Mouse (Mus musculus) heart, embryonic 13.5 days (tissue): ENCODE measurements around the gene Tlx3. TPM values are rescaled to one million over a fixed set of nuclear protein-coding genes. Genes with fewer than 3 reads are reported as not detected.

Experiments used
- ATAC-seq: fragments of 200-750 bp; cut with Nextera tagmentation; 2 replicates; pipeline ENCODE4 v1.8.0; 2017; ENCODE audit warnings: moderate TSS enrichment; ENCODE audit not compliant: insufficient number of reproducible peaks, low FRiP score, low TSS enrichment; ENCODE audit errors: extremely low read depth
- H3K27ac ChIP-seq: fragments of 300-500 bp; sonication (generic); replicated peaks from 2 replicates; pipeline ENCODE4 v1.5.1; 2015; ENCODE audit warnings: moderate library complexity, mild to moderate bottlenecking, inconsistent platforms
- H3K27me3 ChIP-seq: fragments of 300-500 bp; sonication (generic); replicated peaks from 2 replicates; pipeline ENCODE4 v1.6.1; 2015; ENCODE audit warnings: mild to moderate bottlenecking, inconsistent platforms
- H3K36me3 ChIP-seq: fragments of 300-500 bp; sonication (generic); 2 replicates; pipeline ENCODE4 v1.6.1; 2015; ENCODE audit warnings: mild to moderate bottlenecking, inconsistent platforms
- H3K4me1 ChIP-seq: fragments of 300-500 bp; sonication (generic); 2 replicates; pipeline ENCODE4 v1.6.1; 2015; ENCODE audit warnings: inconsistent platforms
- H3K4me2 ChIP-seq: fragments of 300-500 bp; sonication (generic); 2 replicates; pipeline ENCODE4 v1.6.1; 2015; ENCODE audit warnings: inconsistent platforms, mild to moderate bottlenecking, moderate library complexity
- H3K4me3 ChIP-seq: fragments of 300-500 bp; sonication (generic); 2 replicates; pipeline ENCODE4 v1.5.1; 2015; ENCODE audit warnings: moderate library complexity, mild to moderate bottlenecking, inconsistent platforms
- H3K9ac ChIP-seq: fragments of 300-500 bp; sonication (generic); 2 replicates; pipeline ENCODE4 v1.6.1; 2015; ENCODE audit warnings: inconsistent platforms, mild to moderate bottlenecking, moderate library complexity
- H3K9me3 ChIP-seq: fragments of 300-500 bp; sonication (generic); 2 replicates; pipeline ENCODE4 v1.6.1; 2016; ENCODE audit warnings: inconsistent platforms
- WGBS: fragments of 180-500 bp; shearing (Covaris S2); methylation state at CpG from one replicate; pipeline ENCODE4 v1.1.7; 2015; ENCODE audit warnings: mixed read lengths; 5-methylcytosine and 5-hydroxymethylcytosine counted together
- polyA plus RNA-seq: library from polyadenylated mRNA; unstranded; fragments of >200 nt; fragmentation: Nextera tagmentation; extraction: Ambion mirVana; gene quantifications from 2 replicates; pipeline ENCODE4 v1.2.1, GENCODE M21; 2015

Gene Tlx3
- polyA plus RNA-seq, 1 experiment from 2014 or later = not detected

GRCm38 (mm10) chr11:33162211-33162997 is 41.0 kb downstream of the Tlx3 start:
- H3K27me3 ChIP-seq = peaks cover 2% of the 10 kb centered on the region; the same call in 1 of the 2 replicates
- no peaks in the 10 kb centered on the region for H3K9me3 ChIP-seq
- peaks cover 22% of the 10 kb centered on the region for H3K4me1 ChIP-seq
- peak overlapping the region; percentile 88 for H3K27ac ChIP-seq
- peak overlapping the region; percentile 99 for H3K4me3 ChIP-seq
- H3K36me3 ChIP-seq = peaks cover 40% of the 10 kb centered on the region
- 1% methylated on average over 53 of the region's 53 CpGs for WGBS
- ATAC-seq = peak; percentile 51
- H3K9ac ChIP-seq = peak overlapping the region; percentile 97
- H3K4me2 ChIP-seq = peak overlapping the region; percentile 77

DNA sequence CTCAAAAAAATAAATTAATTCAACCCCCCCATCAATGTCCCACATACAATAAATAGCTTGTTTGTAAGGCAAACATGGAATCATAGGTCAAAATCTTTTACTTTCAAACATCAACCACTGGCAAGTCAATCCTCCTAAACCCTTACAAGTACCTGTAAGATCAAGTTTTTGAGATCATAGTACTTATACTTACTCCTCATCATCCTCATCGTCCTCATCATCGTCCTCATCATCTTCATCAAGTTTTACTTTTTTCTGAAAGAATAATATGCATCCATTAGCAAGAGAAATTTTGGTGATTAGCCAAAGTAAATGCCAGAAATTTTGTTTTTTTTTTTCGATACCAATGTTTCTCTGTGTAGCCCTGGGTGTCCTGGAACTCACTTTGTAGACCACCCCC is 43.6 kb downstream of the Tlx3 start:
- Histone ChIP-seq H3K27me3 (no peaks in the 10 kb centered on the region), H3K4me2 (no peak overlapping the region), H3K9me3 (no peaks in the 10 kb centered on the region), H3K4me3 (no peak overlapping the region), H3K9ac (no peak overlapping the region), H3K4me1 (peaks cover 22% of the 10 kb centered on the region), H3K36me3 (peaks cover 64% of the 10 kb centered on the region), H3K27ac (no peak overlapping the region)
- 91% methylated on average over 3 of the region's 3 CpGs for WGBS
- no peak for ATAC-seq

GRCm38 (mm10) chr11:33157453-33158196 is 45.8 kb downstream of the Tlx3 start:
- no peaks in the 10 kb centered on the region for H3K27me3 ChIP-seq
- H3K4me1 ChIP-seq = peaks cover 17% of the 10 kb centered on the region
- H3K4me2 ChIP-seq = no peak overlapping the region
- H3K36me3 ChIP-seq = peaks cover 84% of the 10 kb centered on the region
- H3K4me3 ChIP-seq = no peak overlapping the region
- H3K9ac ChIP-seq = no peak overlapping the region
- H3K9me3 ChIP-seq = no peaks in the 10 kb centered on the region
- no peak for ATAC-seq
- 70% methylated on average over 2 of the region's 2 CpGs for WGBS
- H3K27ac ChIP-seq = no peak overlapping the region

- H3K27me3 ChIP-seq = no peaks in the 10 kb centered on the region
- H3K36me3 ChIP-seq = peaks cover 94% of the 10 kb centered on the region
- 86% methylated on average over 4 of the region's 4 CpGs for WGBS
- no peak overlapping the region for H3K4me3 ChIP-seq
- no peak overlapping the region for H3K9ac ChIP-seq
- ATAC-seq = no peak
- no peaks in the 10 kb centered on the region for H3K9me3 ChIP-seq
- H3K27ac ChIP-seq = no peak overlapping the region
- no peak overlapping the region for H3K4me2 ChIP-seq
- H3K4me1 ChIP-seq = peaks cover 17% of the 10 kb centered on the region
Observed at GRCm38 (mm10) chr11:33156436-33157015, 46.9 kb downstream of the Tlx3 start.

DNA sequence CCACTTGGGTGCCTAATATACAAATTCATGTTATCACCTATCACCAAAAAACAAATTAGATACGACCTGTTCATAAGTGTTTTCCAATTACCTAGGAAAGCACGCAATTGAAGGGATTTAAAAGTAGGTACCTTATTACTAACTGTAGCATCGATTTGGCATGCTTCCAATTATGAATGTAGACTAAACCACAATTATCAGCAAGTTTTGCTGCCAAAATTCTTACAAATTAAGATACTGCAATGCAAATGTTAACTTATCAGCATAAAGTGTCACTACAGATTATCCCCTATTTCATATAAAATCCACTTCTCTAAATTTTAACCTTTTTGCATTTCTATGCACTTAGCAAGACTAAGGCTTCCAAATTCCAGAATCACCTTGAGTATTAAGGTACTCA is 48.9 kb downstream of the Tlx3 start:
- peaks cover 94% of the 10 kb centered on the region for H3K36me3 ChIP-seq
- no peak overlapping the region for H3K4me2 ChIP-seq
- WGBS = 90% methylated on average over 3 of the region's 3 CpGs
- no peaks in the 10 kb centered on the region for H3K27me3 ChIP-seq
- H3K9ac ChIP-seq = no peak overlapping the region
- no peaks in the 10 kb centered on the region for H3K4me1 ChIP-seq
- no peaks in the 10 kb centered on the region for H3K9me3 ChIP-seq
- no peak overlapping the region for H3K27ac ChIP-seq
- ATAC-seq = no peak
- H3K4me3 ChIP-seq = no peak overlapping the region

- H3K9me3 ChIP-seq = no peaks in the 10 kb centered on the region
- no peak for ATAC-seq
- no peaks in the 10 kb centered on the region for H3K27me3 ChIP-seq
- H3K9ac ChIP-seq = no peak overlapping the region
- WGBS = 88% methylated on average over 1 of the region's 1 CpGs
- H3K27ac ChIP-seq = no peak overlapping the region
- peaks cover 83% of the 10 kb centered on the region for H3K36me3 ChIP-seq
- no peak overlapping the region for H3K4me2 ChIP-seq
- peaks cover 2% of the 10 kb centered on the region for H3K4me1 ChIP-seq
- no peak overlapping the region for H3K4me3 ChIP-seq
Observed at GRCm38 (mm10) chr11:33152997-33153396, 50.4 kb downstream of the Tlx3 start.

DNA sequence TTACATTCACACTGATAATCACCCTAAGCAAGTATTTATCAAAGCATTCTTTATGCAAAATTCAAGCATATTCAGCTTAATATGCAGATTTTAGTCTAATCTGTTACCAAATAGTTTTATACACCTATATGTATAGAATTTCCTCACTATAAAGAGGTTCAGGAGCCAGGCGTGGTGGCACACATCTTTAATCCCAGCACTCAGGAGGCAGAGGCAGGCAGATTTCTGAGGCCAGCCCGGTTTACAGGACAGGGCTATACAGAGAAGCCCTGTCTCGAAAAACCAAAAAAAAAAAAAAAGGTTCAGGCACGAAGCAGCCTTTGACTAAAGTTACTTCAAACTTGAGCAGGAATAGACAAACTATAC is 51.6 kb downstream of the Tlx3 start:
- peaks cover 72% of the 10 kb centered on the region for H3K36me3 ChIP-seq

DNA sequence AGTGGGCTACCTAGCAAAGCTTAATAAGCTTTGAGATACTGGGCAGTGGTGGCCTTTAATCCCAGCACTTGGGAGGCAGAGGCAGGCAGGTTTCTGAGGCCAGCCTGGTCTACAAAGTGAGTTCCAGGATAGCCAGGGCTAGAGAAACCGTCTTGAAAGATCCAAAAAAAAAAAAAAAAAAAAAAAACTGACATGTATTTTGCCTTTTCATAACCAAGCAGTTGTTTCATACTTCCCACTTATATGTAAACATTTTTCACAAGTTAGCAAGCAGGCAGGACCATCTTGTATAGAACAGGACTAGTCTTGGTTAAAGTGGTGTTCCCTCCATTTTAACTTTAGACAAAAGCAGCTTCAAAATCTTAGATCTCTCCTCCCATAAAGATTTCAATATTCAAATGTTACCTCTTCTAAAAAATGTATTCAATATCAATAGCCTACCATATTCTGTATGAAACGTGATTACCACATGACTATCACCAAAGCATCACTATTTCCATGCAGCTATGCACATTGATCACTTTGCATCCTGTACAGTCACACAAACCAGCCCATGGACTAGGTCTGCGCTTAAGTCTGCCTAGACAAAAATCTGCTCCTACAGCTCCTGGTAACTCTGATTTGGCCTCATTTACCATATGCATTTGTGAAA is 52.1 kb downstream of the Tlx3 start:
- Histone ChIP-seq H3K27ac (no peak overlapping the region), H3K9me3 (no peaks in the 10 kb centered on the region), H3K4me2 (no peak overlapping the region), H3K4me1 (peaks cover 18% of the 10 kb centered on the region), H3K27me3 (peaks cover 11% of the 10 kb centered on the region; the same call in 1 of the 2 replicates), H3K9ac (no peak overlapping the region), H3K36me3 (peaks cover 67% of the 10 kb centered on the region), H3K4me3 (no peak overlapping the region)
- no peak for ATAC-seq
- 71% methylated on average over 3 of the region's 3 CpGs for WGBS

More for the DNA sequence above, 51.6 kb downstream of the Tlx3 start:
- Histone ChIP-seq H3K27ac (no peak overlapping the region), H3K4me3 (no peak overlapping the region), H3K9me3 (no peaks in the 10 kb centered on the region), H3K9ac (no peak overlapping the region), H3K27me3 (peaks cover 8% of the 10 kb centered on the region; the same call in 1 of the 2 replicates), H3K4me2 (no peak overlapping the region), H3K4me1 (peaks cover 14% of the 10 kb centered on the region)
- 79% methylated on average over 4 of the region's 4 CpGs for WGBS
- no peak for ATAC-seq

Other genes starting within 250 kb of the Tlx3 start
- gene Fgf18, start 56.2 kb downstream of the Tlx3 start, polyA plus RNA-seq = 3.3 and 4.3 TPM in 2 replicates
- 532 and 581 TPM in 2 replicates for gene Npm1, start 40.4 kb downstream of the Tlx3 start, polyA plus RNA-seq
- gene Gm12117, start 73.1 kb upstream of the Tlx3 start, polyA plus RNA-seq = not detected in 2 replicates